Comparison of ENCODE assay signal across 9 mouse cellular contexts in genomic region chrX:58038061-58039007, GRCm38 (mm10). TPM values are rescaled to one million over a fixed set of nuclear protein-coding genes. Genes with fewer than 3 reads are reported as not detected.
DNase-seq lines count a peak whose midpoint lies in the region; ATAC-seq lines count a peak whose summit lies in the region.
"Had no signal": no experiment of that assay in that cellular context is flagged by ENCODE, and none has a peak within 500 bp of the region (broad histone marks: within the 10 kb centered on the region; RNA-seq: fewer than 3 reads in every experiment).

No protein-coding gene starts in this region.

- no peak overlapping the region for H3K27ac ChIP-seq in heart, embryonic 12.5 days (ENCODE audit: poor library complexity, severe bottlenecking)
- peak overlapping the region; percentile 75 for H3K27ac ChIP-seq in hindbrain, embryonic 13.5 days

- DNase-seq in heart, postnatal 36 days: no peak
- DNase-seq in cerebellum, postnatal 10 days: peak; percentile 86 to 91
- peak; percentile 67 for DNase-seq in neural tube, embryonic 10.5 days (ENCODE audit: extremely low spot score, low spot score)
- no peak for DNase-seq in adrenal gland, postnatal 36 days
- no peak for DNase-seq in ovary, postnatal 14 days (ENCODE audit: low spot score)

- H3K36me3 ChIP-seq in heart, embryonic 12.5 days: no peaks in the 10 kb centered on the region
- no peaks in the 10 kb centered on the region for H3K36me3 ChIP-seq in hindbrain, embryonic 13.5 days

- peak overlapping the region; percentile 55 for H3K4me3 ChIP-seq in heart, embryonic 12.5 days
- H3K4me3 ChIP-seq in hindbrain, embryonic 13.5 days: peak overlapping the region; percentile 36

- peaks cover 37% of the 10 kb centered on the region for H3K27me3 ChIP-seq in heart, embryonic 12.5 days (replicated peaks)
- peaks cover 25% of the 10 kb centered on the region for H3K27me3 ChIP-seq in hindbrain, embryonic 13.5 days

- intact Hi-C loops in heart, postnatal 36 days (cut with DNase I): no loop called here

- H3K9ac ChIP-seq in heart, embryonic 12.5 days: peak overlapping the region; percentile 55
- H3K9ac ChIP-seq in hindbrain, embryonic 13.5 days: 0 out of 2 replicates have a peak overlapping the region, but pooled peaks have one; percentile 29

- peak overlapping the region; percentile 75 for H3K4me2 ChIP-seq in heart, embryonic 12.5 days
- H3K4me2 ChIP-seq in hindbrain, embryonic 13.5 days: peak overlapping the region; percentile 48

- no peaks in the 10 kb centered on the region for H3K9me3 ChIP-seq in heart, embryonic 12.5 days (replicated peaks)
- H3K9me3 ChIP-seq in hindbrain, embryonic 13.5 days: no peaks in the 10 kb centered on the region

- H3K4me1 ChIP-seq in heart, embryonic 12.5 days (replicated peaks): no peaks in the 10 kb centered on the region
- peaks cover 2% of the 10 kb centered on the region; the same call in 1 of the 2 replicates for H3K4me1 ChIP-seq in hindbrain, embryonic 13.5 days (replicated peaks)

- 15% methylated on average over 69 of the region's 70 CpGs for WGBS in heart, embryonic 12.5 days
- WGBS in hindbrain, embryonic 13.5 days: 17% methylated on average over 59 of the region's 70 CpGs

- ATAC-seq in heart, embryonic 12.5 days (ENCODE audit: insufficient number of reproducible peaks, low FRiP score): peak; percentile 77
- peak; percentile 93 for ATAC-seq in hindbrain, embryonic 13.5 days (ENCODE audit: low FRiP score)
- no peak for ATAC-seq in megakaryocyte progenitor cell, adult 5-6 weeks (replicated peaks; ENCODE audit: poor library complexity)

RNA-seq across cellular contexts. Expression of gene Zic3, which starts 15.8 kb away (rescaled TPM):
- polyA plus RNA-seq in heart, embryonic 12.5 days (2016; fragmentation: Nextera tagmentation; extraction: Ambion mirVana): 0.19 and 0.26 TPM in 2 replicates
- total RNA-seq in heart, postnatal 36 days (2021): not detected
- polyA plus RNA-seq in hindbrain, embryonic 13.5 days (2015; fragmentation: Nextera tagmentation; extraction: Ambion mirVana): 17.4 and 23.2 TPM in 2 replicates
- total RNA-seq in megakaryocyte progenitor cell, adult 5-6 weeks (2015): not detected in 2 replicates
- total RNA-seq in megakaryocyte progenitor cell, adult 5-6 weeks (2017): not detected in 2 replicates
- not detected for total RNA-seq in adrenal gland, postnatal 36 days (2021)
- polyA plus RNA-seq: small intestine, adult 2 months had no signal

Comparison
In these comparisons a context has a peak if more than half of its experiments do, and no peak if none do; other contexts are left out.
1. DNase-seq: peak in cerebellum, postnatal 10 days (2 of 2) and neural tube, embryonic 10.5 days (single experiment); none in heart, postnatal 36 days (0 of 2), adrenal gland, postnatal 36 days (0 of 2) and ovary, postnatal 14 days (single experiment).